In the genomic region with DNA sequence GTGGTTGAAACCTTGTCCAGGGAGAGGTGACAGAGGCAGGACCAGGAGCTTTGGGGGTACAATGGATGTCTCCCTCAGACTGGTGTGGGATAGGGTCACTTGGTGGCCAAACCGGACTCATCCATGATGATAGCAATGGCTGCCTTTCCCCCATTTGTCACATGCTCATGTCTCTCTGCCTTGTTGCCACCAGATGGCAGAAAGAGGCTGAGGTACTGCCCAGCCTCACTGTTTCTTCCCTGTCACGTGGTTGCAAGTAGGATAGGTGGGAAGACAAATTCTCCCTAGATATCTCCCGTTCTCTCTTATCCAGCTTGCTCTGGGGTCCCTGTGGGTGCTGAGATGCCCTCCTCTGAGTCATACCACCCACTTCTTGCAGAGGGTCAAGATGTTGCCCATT, we compare ENCODE assay signal across 11 mouse cellular contexts. TPM values are rescaled to one million over a fixed set of nuclear protein-coding genes. Genes with fewer than 3 reads are reported as not detected.
DNase-seq lines count a peak whose midpoint lies in the region; ATAC-seq lines count a peak whose summit lies in the region.
"Had no signal": no experiment of that assay in that cellular context is flagged by ENCODE, and none has a peak within 500 bp of the region (broad histone marks: within the 10 kb centered on the region; RNA-seq: fewer than 3 reads in every experiment).

No protein-coding gene starts in this region.

- H3K27me3 ChIP-seq in intestine, embryonic 15.5 days (replicated peaks), result no peaks in the 10 kb centered on the region
- no peaks in the 10 kb centered on the region for H3K27me3 ChIP-seq in splenic B cell, adult 2 months (ENCODE audit: control insufficient read depth, insufficient read depth, low read length, poor library complexity, severe bottlenecking)

- no peak overlapping the region for H3K4me3 ChIP-seq in intestine, embryonic 15.5 days (replicated peaks)

- DNase-seq in cerebellum, postnatal 10 days, result peak; percentile 43 to 57
- no peak for DNase-seq in cerebellum, adult 9-10 months
- peak; percentile 14 for DNase-seq in lung, postnatal 25 days (ENCODE audit: low spot score)
- DNase-seq in lung, adult 18-20 months, result no peak
- peak; percentile 18 for DNase-seq in splenic B cell, adult 2 months (ENCODE audit: low read depth, low spot score)
- DNase-seq in urinary bladder, adult 18-20 months (ENCODE audit: low spot score in 2 of 2), result no peak
- DNase-seq: cerebellum, postnatal 25 days had no signal

- 0 out of 2 replicates have a peak, but pooled peaks have one; percentile 34 for ATAC-seq in intestine, embryonic 15.5 days
- no peak for ATAC-seq in erythroid progenitor cell, adult 5-6 weeks (replicated peaks; ENCODE audit: low FRiP score, poor library complexity, severe bottlenecking)
- ATAC-seq: CD4-positive, CD25-positive, alpha-beta regulatory T cell, adult 4 months; hindbrain, embryonic 16.5 days had no signal

- no peaks in the 10 kb centered on the region for H3K36me3 ChIP-seq in intestine, embryonic 15.5 days
- H3K36me3 ChIP-seq in splenic B cell, adult 2 months (ENCODE audit: control insufficient read depth, insufficient read depth, low read length, poor library complexity, severe bottlenecking), result no peaks in the 10 kb centered on the region

- no peaks in the 10 kb centered on the region for H3K9me3 ChIP-seq in intestine, embryonic 15.5 days

- H3K9ac ChIP-seq in intestine, embryonic 15.5 days, result no peak overlapping the region

- WGBS in intestine, embryonic 15.5 days, result 15% methylated on average over 3 of the region's 3 CpGs

- H3K4me2 ChIP-seq in intestine, embryonic 15.5 days (replicated peaks), result no peak overlapping the region

- no peak overlapping the region for H3K27ac ChIP-seq in intestine, embryonic 15.5 days

- H3K4me1 ChIP-seq in intestine, embryonic 15.5 days (replicated peaks), result peaks cover 2% of the 10 kb centered on the region

RNA-seq across cellular contexts. Expression of a gene that starts 4.4 kb away (rescaled TPM):
- 83.8 and 104 TPM in 2 replicates for polyA plus RNA-seq in intestine, embryonic 15.5 days (2015; fragmentation: Nextera tagmentation; extraction: Ambion mirVana)
- total RNA-seq in erythroid progenitor cell, adult 5-6 weeks (2015; ENCODE audit: low replicate concordance), result 25.2 and 46.9 TPM in 2 replicates
- 22.1 and 24.4 TPM in 2 replicates for total RNA-seq in erythroid progenitor cell, adult 5-6 weeks (2017; ENCODE audit: low replicate concordance)

RNA-seq across cellular contexts. Expression of a gene that starts 14.4 kb away (rescaled TPM):
- 7.1 and 7.6 TPM in 2 replicates for polyA plus RNA-seq in intestine, embryonic 15.5 days (2015; fragmentation: Nextera tagmentation; extraction: Ambion mirVana)
- total RNA-seq in erythroid progenitor cell, adult 5-6 weeks (2015; ENCODE audit: low replicate concordance), result 2.1 and 6.1 TPM in 2 replicates
- total RNA-seq in erythroid progenitor cell, adult 5-6 weeks (2017; ENCODE audit: low replicate concordance), result 4.2 TPM in 1 of 2 replicates, not detected in the other

RNA-seq across cellular contexts. Expression of a gene that starts 32.0 kb away (rescaled TPM):
- 50.6 and 55.6 TPM in 2 replicates for polyA plus RNA-seq in intestine, embryonic 15.5 days (2015; fragmentation: Nextera tagmentation; extraction: Ambion mirVana)
- 22.3 and 32.3 TPM in 2 replicates for total RNA-seq in erythroid progenitor cell, adult 5-6 weeks (2015; ENCODE audit: low replicate concordance)
- 18.6 and 29.7 TPM in 2 replicates for total RNA-seq in erythroid progenitor cell, adult 5-6 weeks (2017; ENCODE audit: low replicate concordance)

Comparison
In these comparisons a context has a peak if more than half of its experiments do, and no peak if none do; other contexts are left out.
1. DNase-seq: peak in cerebellum, postnatal 10 days (2 of 2), lung, postnatal 25 days (single experiment) and splenic B cell, adult 2 months (single experiment); none in cerebellum, adult 9-10 months (single experiment), lung, adult 18-20 months (0 of 2) and urinary bladder, adult 18-20 months (0 of 2).